In genomic region chr2:83675681-83676080, GRCm38 (mm10) we compare ENCODE assay signal across 16 mouse cellular contexts. TPM values are rescaled to one million over a fixed set of nuclear protein-coding genes. Genes with fewer than 3 reads are reported as not detected.
DNase-seq lines count a peak whose midpoint lies in the region; ATAC-seq and TF ChIP-seq lines count a peak whose summit lies in the region.
"Had no signal": no experiment of that assay in that cellular context is flagged by ENCODE, and none has a peak within 500 bp of the region (broad histone marks: within the 10 kb centered on the region; RNA-seq: fewer than 3 reads in every experiment).

No protein-coding gene starts in this region.

- no peak overlapping the region for H3K27ac ChIP-seq in forebrain, embryonic 14.5 days (ENCODE audit: low read depth, low read length)
- no peak overlapping the region for H3K27ac ChIP-seq in forebrain, embryonic 10.5 days
- peak overlapping the region; percentile 58; the same call in 1 of the 2 replicates for H3K27ac ChIP-seq in kidney, embryonic 15.5 days
- H3K27ac ChIP-seq in limb, embryonic 15.5 days = peak overlapping the region; percentile 75
- H3K27ac ChIP-seq: intestine, embryonic 15.5 days; liver, embryonic 14.5 days; midbrain, embryonic 15.5 days had no signal

- H3K9ac ChIP-seq in forebrain, embryonic 14.5 days (ENCODE audit: low read length) = no peak overlapping the region
- H3K9ac ChIP-seq in kidney, embryonic 15.5 days = no peak overlapping the region
- no peak overlapping the region for H3K9ac ChIP-seq in limb, embryonic 15.5 days
- H3K9ac ChIP-seq: intestine, embryonic 15.5 days; liver, embryonic 14.5 days; midbrain, embryonic 15.5 days had no signal

- 0 out of 2 replicates have a peak, but pooled peaks have one; percentile 12 for ATAC-seq in forebrain, embryonic 14.5 days
- no peak for ATAC-seq in kidney, embryonic 15.5 days (replicated peaks; ENCODE audit: low FRiP score)
- ATAC-seq in limb, embryonic 15.5 days (ENCODE audit: insufficient number of reproducible peaks, low FRiP score, low TSS enrichment, low read depth) = 0 out of 2 replicates have a peak, but pooled peaks have one; percentile 57
- ATAC-seq in erythroblast, adult 5-6 weeks (replicated peaks; ENCODE audit: low FRiP score, poor library complexity, severe bottlenecking) = no peak
- ATAC-seq: intestine, embryonic 15.5 days; lung, postnatal 0 days; midbrain, embryonic 15.5 days had no signal

- no peak for TF ChIP-seq POLR2A in brain, embryonic 14.5 days (IDR thresholded peaks at IDR 0.05; ENCODE audit: borderline replicate concordance, extremely low read depth, insufficient read depth, insufficient read length, poor library complexity, severe bottlenecking)

- peaks cover 19% of the 10 kb centered on the region for H3K36me3 ChIP-seq in forebrain, embryonic 14.5 days (ENCODE audit: control insufficient read depth, insufficient read depth, low read length)
- peaks cover 32% of the 10 kb centered on the region for H3K36me3 ChIP-seq in forebrain, embryonic 10.5 days (replicated peaks)
- peaks cover 25% of the 10 kb centered on the region; the same call in 1 of the 2 replicates for H3K36me3 ChIP-seq in kidney, embryonic 15.5 days
- peaks cover 4% of the 10 kb centered on the region; the same call in 1 of the 2 replicates for H3K36me3 ChIP-seq in limb, embryonic 15.5 days
- H3K36me3 ChIP-seq: intestine, embryonic 15.5 days; midbrain, embryonic 15.5 days had no signal

- H3K4me2 ChIP-seq in forebrain, embryonic 14.5 days (ENCODE audit: low read length) = no peak overlapping the region
- no peak overlapping the region for H3K4me2 ChIP-seq in kidney, embryonic 15.5 days
- H3K4me2 ChIP-seq in limb, embryonic 15.5 days = no peak overlapping the region
- H3K4me2 ChIP-seq: intestine, embryonic 15.5 days; midbrain, embryonic 15.5 days had no signal

- TF ChIP-seq CTCF in brain, embryonic 14.5 days (IDR thresholded peaks at IDR 0.05; ENCODE audit: borderline replicate concordance, extremely low read depth, insufficient read depth, insufficient read length) = no peak

- no peaks in the 10 kb centered on the region for H3K4me1 ChIP-seq in forebrain, embryonic 14.5 days (ENCODE audit: control insufficient read depth, insufficient read depth, low read length)
- H3K4me1 ChIP-seq in forebrain, embryonic 10.5 days = 0 out of 2 replicates have a peak, but pooled peaks cover 4% of the 10 kb centered on the region
- peaks cover 24% of the 10 kb centered on the region for H3K4me1 ChIP-seq in kidney, embryonic 15.5 days
- H3K4me1 ChIP-seq in limb, embryonic 15.5 days = peaks cover 3% of the 10 kb centered on the region
- H3K4me1 ChIP-seq: intestine, embryonic 15.5 days; midbrain, embryonic 15.5 days had no signal

- no peaks in the 10 kb centered on the region for H3K27me3 ChIP-seq in forebrain, embryonic 14.5 days (replicated peaks; ENCODE audit: control insufficient read depth, insufficient read depth, low read length)
- H3K27me3 ChIP-seq in forebrain, embryonic 10.5 days (ENCODE audit: poor library complexity, severe bottlenecking) = no peaks in the 10 kb centered on the region
- no peaks in the 10 kb centered on the region for H3K27me3 ChIP-seq in kidney, embryonic 15.5 days
- no peaks in the 10 kb centered on the region for H3K27me3 ChIP-seq in limb, embryonic 15.5 days
- H3K27me3 ChIP-seq: intestine, embryonic 15.5 days; midbrain, embryonic 15.5 days had no signal

- WGBS in forebrain, embryonic 14.5 days = 36% methylated on average over 5 of the region's 5 CpGs
- WGBS in forebrain, embryonic 10.5 days = 69% methylated on average over 5 of the region's 5 CpGs
- 63% methylated on average over 5 of the region's 5 CpGs for WGBS in kidney, embryonic 15.5 days
- 28% methylated on average over 5 of the region's 5 CpGs for WGBS in limb, embryonic 15.5 days

- no peak overlapping the region for H3K4me3 ChIP-seq in forebrain, embryonic 14.5 days (ENCODE audit: low read depth, low read length)
- H3K4me3 ChIP-seq in forebrain, embryonic 10.5 days = no peak overlapping the region
- H3K4me3 ChIP-seq in kidney, embryonic 15.5 days (replicated peaks) = no peak overlapping the region
- no peak overlapping the region for H3K4me3 ChIP-seq in limb, embryonic 15.5 days
- H3K4me3 ChIP-seq: intestine, embryonic 15.5 days; midbrain, embryonic 15.5 days had no signal

- H3K9me3 ChIP-seq in forebrain, embryonic 14.5 days (replicated peaks; ENCODE audit: control insufficient read depth, low read length) = no peaks in the 10 kb centered on the region
- H3K9me3 ChIP-seq in forebrain, embryonic 10.5 days = no peaks in the 10 kb centered on the region
- no peaks in the 10 kb centered on the region for H3K9me3 ChIP-seq in kidney, embryonic 15.5 days (replicated peaks)
- no peaks in the 10 kb centered on the region for H3K9me3 ChIP-seq in limb, embryonic 15.5 days
- H3K9me3 ChIP-seq: intestine, embryonic 15.5 days; midbrain, embryonic 15.5 days had no signal

- peak; percentile 25 for DNase-seq in forebrain, embryonic 14.5 days (ENCODE audit: low spot score)
- no peak for DNase-seq in forebrain, embryonic 10.5 days (ENCODE audit: extremely low spot score, low spot score)
- no peak for DNase-seq in kidney, postnatal 4 days
- DNase-seq in brain, embryonic 14.5 days (ENCODE audit: low read depth) = peak; percentile 44
- DNase-seq: adrenal gland, postnatal 10 days; cerebellum, postnatal 25 days; kidney, postnatal 14 days; layer of hippocampus, postnatal 36 days; right cerebral cortex, postnatal 25 days had no signal

RNA-seq across cellular contexts. Expression of gene Zc3h15, which starts 31.4 kb away (rescaled TPM):
- polyA plus RNA-seq in forebrain, embryonic 14.5 days (2014; fragmentation: Nextera tagmentation; extraction: Ambion mirVana) = 132 and 159 TPM in 2 replicates
- 142 and 152 TPM in 2 replicates for polyA plus RNA-seq in forebrain, embryonic 10.5 days (2016; fragmentation: Nextera tagmentation; extraction: Ambion mirVana)
- 135 and 160 TPM in 2 replicates for polyA plus RNA-seq in kidney, embryonic 15.5 days (2015; fragmentation: Nextera tagmentation; extraction: Ambion mirVana)
- 91.6 and 129 TPM in 2 replicates for polyA plus RNA-seq in brain, embryonic 14.5 days (2012; rRNA removed)
- 118 and 120 TPM in 2 replicates for polyA plus RNA-seq in limb, embryonic 15.5 days (2015; fragmentation: Nextera tagmentation; extraction: Ambion mirVana)
- total RNA-seq in erythroblast, adult 5-6 weeks (2015; ENCODE audit: low replicate concordance) = 54.6 and 65.2 TPM in 2 replicates
- total RNA-seq in erythroblast, adult 5-6 weeks (2017; ENCODE audit: low replicate concordance) = 96.3 and 134 TPM in 2 replicates

RNA-seq across cellular contexts. Expression of gene Itgav, which starts 48.5 kb away (rescaled TPM):
- 16.2 and 17.7 TPM in 2 replicates for polyA plus RNA-seq in forebrain, embryonic 14.5 days (2014; fragmentation: Nextera tagmentation; extraction: Ambion mirVana)
- polyA plus RNA-seq in forebrain, embryonic 10.5 days (2016; fragmentation: Nextera tagmentation; extraction: Ambion mirVana) = 35.5 and 35.6 TPM in 2 replicates
- 101 and 105 TPM in 2 replicates for polyA plus RNA-seq in kidney, embryonic 15.5 days (2015; fragmentation: Nextera tagmentation; extraction: Ambion mirVana)
- 10.0 and 17.6 TPM in 2 replicates for polyA plus RNA-seq in brain, embryonic 14.5 days (2012; rRNA removed)
- polyA plus RNA-seq in limb, embryonic 15.5 days (2015; fragmentation: Nextera tagmentation; extraction: Ambion mirVana) = 62.8 and 70.7 TPM in 2 replicates
- 5.6 and 14.0 TPM in 2 replicates for total RNA-seq in erythroblast, adult 5-6 weeks (2015; ENCODE audit: low replicate concordance)
- 3.5 and 5.3 TPM in 2 replicates for total RNA-seq in erythroblast, adult 5-6 weeks (2017; ENCODE audit: low replicate concordance)

Comparison
In these comparisons a context has a peak if more than half of its experiments do, and no peak if none do; other contexts are left out.
1. DNase-seq: peak in forebrain, embryonic 14.5 days (single experiment) and brain, embryonic 14.5 days (single experiment); none in forebrain, embryonic 10.5 days (single experiment) and kidney, postnatal 4 days (0 of 2).
2. ATAC-seq: peak in forebrain, embryonic 14.5 days (single experiment) and limb, embryonic 15.5 days (single experiment); none in kidney, embryonic 15.5 days (single experiment) and erythroblast, adult 5-6 weeks (single experiment).
3. H3K27ac ChIP-seq: peak in kidney, embryonic 15.5 days (single experiment) and limb, embryonic 15.5 days (single experiment); none in forebrain, embryonic 14.5 days (single experiment) and forebrain, embryonic 10.5 days (single experiment).